Mouse (Mus musculus) activated CD4-positive, CD25-positive, alpha-beta regulatory T cell (primary cell): ENCODE results near the gene Acadvl. TPM values are rescaled to one million over a fixed set of nuclear protein-coding genes. Genes with fewer than 3 reads are reported as not detected.

Experiments used
- polyA plus RNA-seq, 2 experiments: library from polyadenylated mRNA; unstranded; fragments of 100-300 nt; shearing (Covaris generic); gene quantifications; one replicate each; pipeline ENCODE4 v1.2.1; 2017

Gene Acadvl
- polyA plus RNA-seq = 100 to 1,000 TPM; 104 to 130 TPM

GRCm38 (mm10) chr11:70014880-70015558 is at the start of gene Acadvl:
TSS of gene Acadvl (minus strand) at chr11:70015411.

GRCm38 (mm10) chr11:70053898-70054570 is 38.8 kb upstream of the Acadvl start, which contains the start of gene Asgr1:
TSS of gene Asgr1 (plus strand) at chr11:70054085.

GRCm38 (mm10) chr11:70016669-70017068 is 1.5 kb upstream of the Acadvl start, which contains the start of gene Dlg4:
TSS of gene Dlg4 (plus strand) at chr11:70016942.

GRCm38 (mm10) chr11:70000396-70000898 is 14.8 kb downstream of the Acadvl start, which contains the start of gene Dvl2:
TSS of gene Dvl2 (plus strand) at chr11:70000595.

GRCm38 (mm10) chr11:69995391-69995960 is 19.7 kb downstream of the Acadvl start, which contains the start of gene Phf23:
TSS of gene Phf23 (plus strand) at chr11:69995777.

GRCm38 (mm10) chr11:69990850-69991691 is 24.1 kb downstream of the Acadvl start, which contains the start of gene Gabarap:
TSS of gene Gabarap (plus strand) at chr11:69991143.

GRCm38 (mm10) chr11:69982225-69982624 is 33.0 kb downstream of the Acadvl start, which contains the start of gene Elp5:
TSS of gene Elp5 (minus strand) at chr11:69982517.

GRCm38 (mm10) chr11:69981141-69981762 is 34.0 kb downstream of the Acadvl start, which contains the start of gene Ctdnep1:
TSS of gene Ctdnep1 (plus strand) at chr11:69981156.

GRCm38 (mm10) chr11:69964650-69965270 is 50.5 kb downstream of the Acadvl start, which contains the start of gene Cldn7:
TSS of gene Cldn7 (plus strand) at chr11:69964779.

Other genes with a start within 250 kb of the Acadvl start
- gene Zbtb4, start 249.5 kb downstream of the Acadvl start, polyA plus RNA-seq = 1 to 10 TPM; 4.9 to 5.8 TPM
- gene Chrnb1, start 219.5 kb downstream of the Acadvl start, polyA plus RNA-seq = 1 to 10 TPM; 1.6 to 3.6 TPM
- gene Fgf11, start 213.6 kb downstream of the Acadvl start, polyA plus RNA-seq = not detected
- gene Tmem102, start 209.8 kb downstream of the Acadvl start, polyA plus RNA-seq = under 1 TPM in 1 of 2 experiments, not detected in 1; 0.38 TPM
- gene Gm39566, start 200.1 kb downstream of the Acadvl start, polyA plus RNA-seq = not detected
- not detected for gene Spem2, start 196.9 kb downstream of the Acadvl start, polyA plus RNA-seq
- not detected for gene Spem1, start 193.2 kb downstream of the Acadvl start, polyA plus RNA-seq
- under 1 TPM; 0.24 to 0.34 TPM for gene Nlgn2, start 177.6 kb downstream of the Acadvl start, polyA plus RNA-seq
- 100 to 1,000 TPM; 109 to 131 TPM for gene Tmem256, start 176.9 kb downstream of the Acadvl start, polyA plus RNA-seq
- gene Plscr3, start 169.0 kb downstream of the Acadvl start, polyA plus RNA-seq = 10 to 100 TPM; 19.0 to 36.8 TPM
- gene Tnk1, start 156.7 kb downstream of the Acadvl start, polyA plus RNA-seq = not detected
- not detected for gene Tmem95, start 137.4 kb downstream of the Acadvl start, polyA plus RNA-seq
- 1 to 10 TPM in 1 of 2 experiments, under 1 TPM in 1; 0.39 to 3.3 TPM for gene Kctd11, start 134.0 kb downstream of the Acadvl start, polyA plus RNA-seq
- 100 to 1,000 TPM; 299 to 487 TPM for gene Acap1, start 119.9 kb downstream of the Acadvl start, polyA plus RNA-seq
- 1 to 10 TPM; 1.5 to 4.2 TPM for gene 2810408A11Rik, start 114.4 kb downstream of the Acadvl start, polyA plus RNA-seq
- gene Neurl4, start 114.3 kb downstream of the Acadvl start, polyA plus RNA-seq = 1 to 10 TPM; 5.2 to 6.2 TPM
- gene Gps2, start 101.5 kb downstream of the Acadvl start, polyA plus RNA-seq = 100 to 1,000 TPM; 148 to 174 TPM
- 1,000 to 10,000 TPM; 1,226 to 1,635 TPM for gene Eif5a, start 93.5 kb downstream of the Acadvl start, polyA plus RNA-seq
- not detected for gene Ybx2, start 79.6 kb downstream of the Acadvl start, polyA plus RNA-seq
- gene Slc2a4, start 67.2 kb downstream of the Acadvl start, polyA plus RNA-seq = not detected
- gene Cldn7, start 50.6 kb downstream of the Acadvl start, polyA plus RNA-seq = under 1 TPM in 1 of 2 experiments, not detected in 1; 0.49 TPM
- gene Ctdnep1, start 34.3 kb downstream of the Acadvl start, polyA plus RNA-seq = 100 to 1,000 TPM in 1 of 2 experiments, 10 to 100 TPM in 1; 88.2 to 126 TPM
- 100 to 1,000 TPM in 1 of 2 experiments, 10 to 100 TPM in 1; 57.5 to 119 TPM for gene Elp5, start 32.9 kb downstream of the Acadvl start, polyA plus RNA-seq
- gene Gabarap, start 24.3 kb downstream of the Acadvl start, polyA plus RNA-seq = 100 to 1,000 TPM; 433 to 450 TPM
- 10 to 100 TPM; 80.2 to 94.0 TPM for gene Phf23, start 19.6 kb downstream of the Acadvl start, polyA plus RNA-seq
- gene Dvl2, start 14.8 kb downstream of the Acadvl start, polyA plus RNA-seq = 10 to 100 TPM; 14.2 to 22.1 TPM
- gene Dlg4, start 1.5 kb upstream of the Acadvl start, polyA plus RNA-seq = 1 to 10 TPM; 5.6 to 5.7 TPM
- gene Asgr1, start 38.7 kb upstream of the Acadvl start, polyA plus RNA-seq = not detected
- gene Asgr2, start 77.2 kb upstream of the Acadvl start, polyA plus RNA-seq = not detected
- gene Mgl2, start 114.9 kb upstream of the Acadvl start, polyA plus RNA-seq = under 1 TPM; 0.32 to 0.76 TPM
- gene Clec10a, start 140.8 kb upstream of the Acadvl start, polyA plus RNA-seq = 1 to 10 TPM in 1 of 2 experiments, not detected in 1; 5.3 TPM
- gene Slc16a11, start 197.3 kb upstream of the Acadvl start, polyA plus RNA-seq = under 1 TPM; 0.21 to 0.60 TPM
- gene Slc16a13, start 205.7 kb upstream of the Acadvl start, polyA plus RNA-seq = 1 to 10 TPM; 2.8 to 3.6 TPM
- not detected for gene Bcl6b, start 214.4 kb upstream of the Acadvl start, polyA plus RNA-seq
- gene 0610010K14Rik, start 222.5 kb upstream of the Acadvl start, polyA plus RNA-seq = 100 to 1,000 TPM; 171 to 200 TPM
- gene Gm21988, start 224.4 kb upstream of the Acadvl start, polyA plus RNA-seq = 1 to 10 TPM; 5.1 to 5.8 TPM
- 100 to 1,000 TPM; 279 to 287 TPM for gene Rnasek, start 224.4 kb upstream of the Acadvl start, polyA plus RNA-seq
- not detected for gene Alox12, start 239.9 kb upstream of the Acadvl start, polyA plus RNA-seq